Mouse (Mus musculus): ENCODE results near the gene Endov.

Gene Endov

DNA sequence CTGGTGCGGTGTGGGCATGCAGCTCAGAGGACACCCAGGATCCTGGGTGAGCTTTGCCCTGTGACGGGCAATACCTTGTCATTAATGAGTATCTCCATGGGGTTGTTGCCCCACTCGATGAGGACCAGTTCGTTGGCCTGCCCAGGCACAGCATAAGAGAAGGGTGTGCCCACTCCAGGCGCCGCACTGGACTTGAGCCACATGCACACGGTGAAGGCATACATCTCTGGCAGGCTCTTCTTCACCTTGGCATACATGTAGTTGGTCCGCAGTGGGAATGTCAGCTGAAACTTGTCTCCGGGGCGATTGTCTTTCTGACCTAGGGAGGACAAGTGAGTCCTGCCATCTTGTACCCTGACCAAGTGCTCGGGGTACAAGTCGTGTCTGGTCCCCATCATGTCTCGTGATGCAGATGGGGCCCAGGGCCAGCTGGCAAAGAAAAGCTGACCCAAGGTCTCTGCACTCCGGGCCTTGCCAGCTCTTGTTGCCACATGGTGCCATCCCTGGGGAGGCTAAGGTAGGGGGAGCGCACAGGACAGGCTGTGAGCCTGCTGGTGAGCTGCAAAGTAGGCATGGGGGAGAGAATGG lies 53.5 kb downstream of the Endov start:
- in situ Hi-C loops (cut with MboI; ENCODE audit: unreplicated experiment in 2 of 2): no loop called here

DNA sequence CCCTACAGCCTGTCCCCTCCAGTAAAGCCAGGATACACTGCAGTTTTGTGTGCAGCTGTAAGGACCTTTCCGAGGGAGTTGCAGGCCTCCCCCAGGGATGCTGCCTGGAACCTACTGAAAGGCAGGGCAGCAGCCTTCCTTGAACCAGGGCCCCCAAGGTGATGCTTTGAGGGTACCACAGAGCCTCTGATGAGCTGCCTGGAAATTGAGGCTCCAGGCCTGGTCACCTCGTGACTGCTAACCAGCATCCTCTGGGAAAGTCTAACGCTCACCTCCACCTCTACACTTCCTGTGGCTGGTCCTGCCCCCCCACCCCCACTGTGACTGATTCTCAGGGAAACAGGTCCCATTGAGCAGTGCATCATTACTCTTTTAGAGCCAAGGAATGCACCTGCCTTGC lies 54.1 kb downstream of the Endov start:
- in situ Hi-C loops (cut with MboI; ENCODE audit: unreplicated experiment in 2 of 2): no loop called here

DNA sequence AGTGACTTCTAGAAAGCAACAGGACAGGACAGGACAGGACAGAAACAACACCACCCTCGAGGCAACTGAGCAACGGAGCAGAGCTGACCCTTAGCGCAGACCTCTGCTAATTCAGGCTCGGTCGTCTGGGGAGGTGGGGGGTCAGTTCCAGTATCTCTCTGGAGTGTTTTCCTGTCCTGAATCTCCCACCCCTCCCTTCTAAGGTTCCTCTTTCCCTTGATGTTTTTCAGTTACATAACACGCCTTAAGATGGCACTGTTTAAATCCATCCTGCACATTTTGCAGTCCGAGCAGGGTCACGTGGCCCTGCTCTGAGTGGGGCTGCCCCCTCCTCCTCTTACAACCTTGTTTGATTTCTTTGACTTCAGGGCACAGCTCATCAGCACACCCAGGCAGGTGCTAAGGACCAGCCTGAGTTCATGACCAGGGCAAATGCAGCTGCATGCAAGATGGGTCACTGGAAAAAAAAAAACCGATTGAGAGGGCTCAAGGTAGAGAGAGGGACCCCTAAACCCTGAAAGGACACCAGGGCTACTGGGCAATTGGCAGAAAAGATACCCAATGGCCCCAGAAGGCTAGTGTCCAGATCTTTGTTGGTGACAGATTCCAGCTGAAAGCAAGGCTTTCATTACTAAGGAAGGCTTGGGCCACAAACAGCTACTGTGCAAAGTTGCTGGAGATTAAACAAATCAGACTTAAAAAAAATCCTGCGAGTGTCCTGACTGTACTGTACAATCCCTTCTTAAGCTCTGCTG lies 54.8 kb downstream of the Endov start:
- in situ Hi-C loops (cut with MboI; ENCODE audit: unreplicated experiment in 2 of 2): no loop called here

DNA sequence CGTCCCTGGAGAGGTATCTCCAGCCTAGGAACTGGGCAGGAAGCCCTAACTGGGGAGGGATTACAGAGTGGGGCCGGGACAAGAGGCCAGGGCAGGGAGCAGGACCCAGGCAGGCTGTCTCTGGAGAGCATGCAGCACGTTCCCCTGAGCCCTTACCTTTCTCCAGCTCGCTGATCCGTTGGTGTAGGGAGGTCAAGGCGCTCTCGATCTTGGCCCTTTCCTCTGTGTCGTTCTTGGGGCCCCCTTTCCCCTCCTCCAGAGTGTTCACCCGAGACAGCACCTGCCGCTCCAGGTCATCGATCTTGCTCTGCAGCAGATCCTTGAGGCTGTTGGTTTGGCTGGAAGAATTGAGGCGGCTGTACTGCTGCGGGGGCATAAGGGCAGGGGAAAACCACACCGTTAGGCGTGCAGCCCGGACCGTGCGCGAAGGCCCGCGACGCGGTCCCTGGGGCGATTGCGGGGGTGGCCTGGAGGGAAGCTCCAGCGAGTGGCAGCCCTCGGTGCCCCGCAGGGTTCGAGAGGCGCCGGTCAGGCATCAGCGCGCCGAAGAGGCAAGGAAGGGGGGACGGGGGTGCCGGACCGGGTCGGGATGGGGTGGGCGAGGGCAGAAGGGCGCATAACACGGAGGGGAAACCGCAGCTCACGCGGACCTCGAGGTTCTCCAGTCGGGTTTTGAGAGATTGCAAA lies 55.5 kb downstream of the Endov start:
- in situ Hi-C loops (cut with MboI; ENCODE audit: unreplicated experiment in 2 of 2): no loop called here

DNA sequence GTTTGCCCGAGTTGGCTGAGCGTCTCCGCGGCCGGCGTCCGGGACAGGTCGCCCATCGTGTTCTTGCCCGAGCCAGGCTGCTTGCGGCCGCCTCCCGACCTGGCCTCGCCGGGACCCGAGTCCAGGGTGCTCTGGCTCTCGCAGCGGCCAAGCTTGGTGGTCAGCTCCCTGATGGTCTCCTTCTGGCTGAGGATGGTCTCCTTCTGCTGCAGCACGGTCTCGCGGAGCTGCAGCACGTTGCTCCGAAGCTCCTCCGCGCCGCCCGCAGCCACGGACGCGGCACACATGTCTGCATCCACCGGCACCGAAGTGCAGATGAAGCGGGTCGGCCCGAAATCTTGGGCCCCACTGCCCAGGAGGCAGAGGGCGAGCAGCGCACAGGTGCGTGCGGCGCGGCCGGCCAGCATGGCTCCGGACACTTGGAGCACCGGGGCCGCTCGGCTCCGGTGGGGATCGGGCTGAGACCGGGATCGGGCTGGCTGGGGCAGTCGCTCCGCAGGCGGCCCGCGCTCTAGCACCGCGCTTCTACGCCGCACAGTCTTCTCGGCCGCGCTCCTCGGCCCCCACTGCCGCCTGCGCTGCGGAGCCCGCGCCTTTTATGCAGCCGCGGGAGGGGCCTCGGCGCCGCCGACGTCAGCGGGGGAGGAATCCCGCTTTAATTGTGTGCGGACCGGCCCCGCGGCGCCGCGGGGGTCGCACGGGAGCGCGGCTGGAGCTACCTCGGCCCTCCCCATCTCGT lies 56.2 kb downstream of the Endov start, which contains the start of gene Nptx1:
Nptx1 (minus strand) TSS at position 571 of the 739 bp plus-strand sequence.
- in situ Hi-C loops (cut with MboI; ENCODE audit: unreplicated experiment in 2 of 2): no loop called here

DNA sequence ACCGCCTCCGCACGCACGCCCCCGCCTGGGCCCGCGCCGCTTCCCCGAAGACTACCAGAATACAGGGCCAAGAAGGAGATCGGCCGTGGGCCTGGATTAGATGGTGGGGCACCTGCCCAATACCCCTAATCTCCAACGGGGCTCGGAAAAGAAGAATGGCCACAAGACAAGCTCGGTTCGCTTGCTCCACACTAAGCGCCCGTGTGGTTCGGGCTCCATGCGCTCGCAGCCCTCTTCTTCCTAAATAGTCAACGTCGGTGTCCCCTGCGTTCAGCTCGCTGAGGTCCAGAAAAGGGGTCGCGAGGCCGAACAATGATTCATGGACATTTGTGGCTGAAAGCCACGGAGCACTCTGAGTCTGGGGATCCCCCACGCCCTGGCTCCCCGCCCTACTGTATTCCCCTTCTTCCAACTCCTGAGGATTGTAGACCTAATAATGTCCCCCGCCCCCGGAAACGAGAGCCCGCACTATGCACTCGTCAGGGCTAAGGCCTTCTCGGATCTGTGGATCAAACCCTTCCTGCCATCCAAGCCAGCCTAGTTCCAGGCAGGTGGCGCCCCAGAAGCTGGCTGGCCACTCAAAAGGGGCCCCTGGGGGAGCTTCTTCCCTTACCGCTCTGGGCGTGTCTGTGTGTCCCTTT lies 56.9 kb downstream of the Endov start:
- in situ Hi-C loops (cut with MboI; ENCODE audit: unreplicated experiment in 2 of 2): no loop called here

DNA sequence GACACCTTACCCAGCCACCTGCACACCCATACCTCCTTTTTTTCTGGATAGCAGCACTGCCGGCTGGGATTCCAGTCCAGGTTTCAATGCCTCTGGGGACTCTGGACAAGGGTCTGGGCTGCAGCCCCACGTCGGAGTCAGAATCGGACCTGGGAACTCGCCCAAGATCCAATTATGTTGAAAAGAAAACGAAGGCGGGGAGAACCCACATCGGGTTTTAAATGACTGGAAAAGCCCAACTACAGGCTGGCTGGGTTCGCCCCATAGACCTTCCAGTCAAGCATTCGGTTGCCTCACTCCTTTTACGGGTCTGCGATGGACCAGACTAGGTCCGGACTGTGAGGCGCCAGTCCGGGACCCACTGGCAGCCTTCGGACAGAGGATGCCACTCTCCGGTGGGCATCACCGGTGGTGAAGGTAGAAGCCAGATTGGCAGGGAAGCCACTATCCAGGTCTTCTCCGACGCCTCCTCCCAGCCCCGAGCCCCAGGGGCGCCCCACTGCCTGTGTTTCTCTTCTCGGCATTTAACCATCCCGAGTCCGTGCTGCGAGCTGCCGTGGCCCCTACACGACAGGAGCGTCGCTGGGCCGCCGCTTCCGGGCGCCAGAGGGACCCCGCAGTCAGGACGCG lies 57.7 kb downstream of the Endov start:
- in situ Hi-C loops (cut with MboI; ENCODE audit: unreplicated experiment in 2 of 2): no loop called here

DNA sequence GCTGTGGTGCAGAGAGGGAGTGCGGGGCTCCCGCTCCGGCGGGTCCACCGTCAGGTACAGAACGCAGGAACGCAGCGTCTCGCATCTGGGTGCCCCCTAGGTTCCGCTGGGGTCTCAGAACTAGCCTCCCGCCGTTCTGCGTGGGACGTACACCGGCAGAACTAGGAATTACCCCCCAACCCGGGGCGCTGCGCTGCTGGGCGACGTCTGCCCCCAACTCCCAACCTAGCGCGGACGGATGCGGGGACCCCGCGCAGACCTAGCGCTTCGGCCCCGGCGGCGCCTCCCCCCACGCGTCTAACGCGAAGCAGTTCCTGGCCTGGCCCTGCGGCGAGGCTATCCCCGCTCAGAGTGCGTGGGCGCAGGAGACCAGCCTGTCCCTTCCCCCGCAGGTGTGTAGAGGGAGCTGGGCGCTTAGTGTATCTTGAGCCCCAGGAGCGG lies 58.2 kb downstream of the Endov start:
- in situ Hi-C loops (cut with MboI; ENCODE audit: unreplicated experiment in 2 of 2): no loop called here

DNA sequence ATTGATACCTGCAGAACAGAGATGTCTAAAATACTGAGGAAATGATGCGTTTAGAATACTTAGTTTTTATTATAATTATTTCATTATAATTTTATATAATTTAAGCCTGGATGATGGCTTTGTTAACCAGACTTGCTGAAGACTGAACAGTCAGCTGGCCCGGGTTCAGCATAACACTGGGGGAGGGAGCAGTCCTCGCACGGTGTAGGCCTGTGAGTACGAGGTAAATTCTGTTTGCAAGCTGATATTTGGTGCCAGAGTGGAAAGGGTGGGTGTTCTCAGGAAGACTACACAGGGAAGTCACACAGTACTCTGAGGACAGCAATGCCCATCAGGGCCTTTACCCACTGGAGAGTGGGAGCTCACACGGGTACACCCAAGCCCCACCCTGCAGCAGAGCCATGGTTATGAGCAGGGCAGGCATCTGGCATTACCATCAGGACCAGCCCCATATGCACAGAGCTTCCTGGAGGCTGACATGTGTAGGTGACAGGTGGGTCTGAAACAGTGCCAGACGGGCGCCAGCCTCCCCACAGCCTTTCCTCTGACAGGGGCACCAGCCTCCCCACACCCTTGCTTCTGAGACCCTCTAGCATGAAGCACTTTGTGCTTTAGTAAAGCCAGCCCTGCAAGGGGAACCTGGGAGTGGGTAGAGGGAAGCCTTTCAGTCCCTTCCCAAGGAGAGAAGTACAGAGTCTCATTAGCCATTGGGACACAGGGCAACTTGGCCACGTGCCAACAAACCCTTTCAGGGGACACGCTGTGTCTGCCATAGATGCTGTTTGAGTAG lies 59.6 kb downstream of the Endov start:
- in situ Hi-C loops (cut with MboI; ENCODE audit: unreplicated experiment in 2 of 2): no loop called here

DNA sequence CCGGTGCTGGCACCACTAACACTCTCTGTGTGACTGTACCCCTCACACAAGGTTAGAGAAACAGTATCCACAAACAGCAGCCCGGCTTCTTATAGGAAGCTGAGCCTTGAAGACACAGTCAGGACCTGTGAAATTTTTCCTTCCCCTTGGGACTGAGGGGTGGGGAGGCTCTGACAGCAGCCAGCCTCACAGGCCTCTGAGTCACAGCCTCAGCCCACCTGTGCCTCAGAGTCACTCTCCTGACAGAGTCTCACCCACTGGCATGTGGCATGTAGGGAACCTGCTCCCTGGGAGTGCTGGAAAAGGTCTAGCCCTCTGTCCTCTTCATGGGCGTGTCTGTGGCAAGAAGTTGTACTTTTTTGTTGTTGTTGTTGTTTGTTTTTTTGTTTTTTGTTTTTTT lies 60.3 kb downstream of the Endov start:
- in situ Hi-C loops (cut with MboI; ENCODE audit: unreplicated experiment in 2 of 2): no loop called here

DNA sequence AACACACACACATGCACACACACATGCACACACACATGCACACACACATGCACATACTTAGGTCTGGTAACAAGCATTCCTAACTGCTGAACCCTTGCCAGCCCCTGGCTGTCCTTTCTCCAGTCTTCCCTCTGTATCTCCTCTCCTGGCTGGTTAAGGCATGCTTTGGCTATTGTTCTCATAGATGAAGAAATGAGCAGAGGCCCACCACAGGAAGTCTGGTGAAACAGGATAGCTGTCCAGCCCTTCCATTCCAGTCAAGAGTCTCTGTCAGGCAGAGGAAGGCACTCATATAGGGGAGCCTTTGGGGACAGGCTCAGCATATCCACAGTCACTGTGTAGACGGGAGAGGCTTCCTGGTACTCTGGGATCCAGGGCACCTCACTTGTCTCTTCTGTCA lies 61.2 kb downstream of the Endov start:
- in situ Hi-C loops (cut with MboI; ENCODE audit: unreplicated experiment in 2 of 2): no loop called here

DNA sequence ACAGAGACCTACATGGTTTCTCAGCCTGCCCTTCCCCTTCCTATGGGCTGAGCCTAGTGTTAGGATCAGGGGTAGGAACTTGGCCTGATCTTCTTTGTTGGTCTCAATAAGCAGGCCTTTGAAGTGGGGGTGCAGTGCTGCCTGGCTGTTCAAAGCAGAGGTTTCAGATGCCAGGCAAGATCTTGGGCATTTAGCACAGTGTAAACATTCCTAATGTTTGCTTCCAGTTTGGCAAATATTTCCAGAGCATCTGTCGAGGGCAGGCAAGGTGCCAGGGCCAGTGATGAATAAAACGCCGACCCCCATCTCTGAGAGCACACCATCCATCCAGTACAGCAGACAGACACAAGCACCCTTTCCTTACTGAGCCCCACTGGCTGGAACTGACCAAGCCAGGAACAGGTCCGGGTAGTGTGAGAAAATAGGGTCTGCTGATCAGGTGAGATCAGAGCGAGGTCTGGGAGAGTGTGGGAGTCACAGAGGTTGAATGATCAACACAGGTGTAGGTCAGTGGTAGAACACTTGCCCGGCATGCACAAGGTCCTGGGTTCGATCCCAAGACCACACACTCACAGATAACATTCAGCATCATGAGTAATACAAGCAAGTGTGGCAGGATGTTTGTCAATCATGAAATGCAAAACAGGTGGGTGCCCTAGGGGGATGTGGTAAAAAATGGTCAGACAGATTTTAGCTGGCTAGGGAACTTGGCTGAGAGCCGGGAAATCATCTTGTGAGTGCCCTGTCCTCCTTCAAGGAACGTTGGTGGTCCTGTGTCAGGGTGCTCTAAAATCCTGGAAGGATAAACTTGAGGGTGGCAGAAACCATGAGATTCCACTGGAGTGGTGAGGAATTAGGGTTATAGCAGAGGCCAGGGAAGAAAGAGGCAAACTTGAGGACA lies 62.0 kb downstream of the Endov start:
- in situ Hi-C loops (cut with MboI; ENCODE audit: unreplicated experiment in 2 of 2): no loop called here

DNA sequence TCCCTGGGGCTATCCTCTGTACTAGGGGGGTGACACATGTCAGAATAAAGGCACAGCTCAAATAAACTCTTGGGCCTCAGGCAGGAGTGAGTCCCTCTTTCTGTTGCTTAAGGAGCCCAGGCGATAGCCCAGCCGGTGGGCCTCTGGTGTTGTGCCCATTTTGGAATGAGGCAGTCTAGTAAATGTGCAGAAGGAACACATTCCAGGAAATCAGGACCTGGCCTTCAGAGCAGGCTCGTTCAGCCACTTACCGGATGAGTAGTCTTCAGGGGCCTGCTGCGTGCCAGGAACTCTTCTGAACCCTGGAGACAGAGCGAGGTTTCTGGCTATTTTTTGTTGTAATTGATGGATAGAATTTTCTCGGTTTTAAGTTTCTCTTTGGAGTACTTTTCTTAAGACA lies 63.6 kb downstream of the Endov start:
- in situ Hi-C loops (cut with MboI; ENCODE audit: unreplicated experiment in 2 of 2): no loop called here

DNA sequence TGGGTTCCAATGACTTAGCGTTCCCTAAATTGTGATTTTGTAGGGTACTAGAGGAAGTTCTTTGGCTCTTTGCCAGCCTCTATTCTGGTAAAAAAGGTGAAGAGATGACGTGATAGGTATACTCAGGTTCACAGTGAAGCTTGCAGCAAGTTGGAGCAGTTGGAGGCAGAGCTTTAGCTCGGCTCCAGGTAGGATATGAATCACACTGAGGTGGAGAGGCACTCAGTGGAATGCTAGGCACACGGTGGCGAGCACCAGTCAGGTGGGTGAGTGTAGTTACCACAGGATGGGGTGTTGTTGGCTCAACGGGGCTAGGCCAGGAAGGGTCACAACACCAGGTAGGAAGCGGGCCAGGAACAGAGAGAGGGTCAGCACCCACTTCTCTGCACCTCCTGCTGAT lies 64.0 kb downstream of the Endov start:
- in situ Hi-C loops (cut with MboI; ENCODE audit: unreplicated experiment in 2 of 2): no loop called here

DNA sequence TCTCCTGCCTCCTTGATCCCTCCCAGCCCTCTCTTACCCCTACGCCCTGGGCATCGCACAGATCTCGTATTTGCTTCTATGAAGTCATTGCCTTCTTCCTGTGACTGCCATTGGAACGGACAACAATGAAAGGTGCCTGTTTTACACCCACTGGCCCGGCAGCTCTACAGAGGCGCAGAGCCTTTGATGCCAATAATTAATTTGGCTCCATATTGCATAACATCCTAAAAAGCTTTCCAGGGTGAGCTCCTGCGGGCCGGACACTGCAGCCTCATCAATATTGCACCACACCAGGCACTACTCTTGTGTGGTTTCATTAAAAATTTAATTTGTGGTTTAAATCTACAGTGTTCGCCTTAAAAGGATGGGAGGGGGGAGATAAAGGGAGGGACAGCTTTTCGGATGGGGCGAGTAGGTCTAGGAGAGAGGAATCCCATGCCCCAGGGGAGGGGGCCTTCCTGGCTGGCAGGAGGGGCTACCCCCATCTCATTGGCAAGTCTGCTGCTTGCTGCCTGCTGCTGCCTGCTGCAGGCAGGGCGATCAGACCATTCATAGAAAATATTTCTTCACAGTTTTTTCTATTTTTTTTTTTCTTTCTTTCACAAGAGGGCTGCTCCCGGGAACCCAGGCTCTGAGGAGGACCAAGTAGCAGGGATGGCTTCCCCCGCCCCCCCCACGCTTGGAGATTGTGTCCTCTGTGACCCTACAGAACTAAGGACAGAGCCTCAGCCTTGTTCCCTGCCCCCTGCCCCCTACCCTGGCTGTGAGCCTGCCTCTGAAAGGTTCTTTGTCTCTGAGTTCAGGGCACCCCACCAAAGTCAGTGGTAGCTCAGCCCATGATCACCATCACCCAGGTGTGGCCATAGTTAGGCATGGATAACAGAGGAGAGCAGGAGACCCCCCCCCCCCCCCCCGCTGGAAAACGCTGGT lies 67.1 kb downstream of the Endov start:
- in situ Hi-C loops (cut with MboI; ENCODE audit: unreplicated experiment in 2 of 2): no loop called here

DNA sequence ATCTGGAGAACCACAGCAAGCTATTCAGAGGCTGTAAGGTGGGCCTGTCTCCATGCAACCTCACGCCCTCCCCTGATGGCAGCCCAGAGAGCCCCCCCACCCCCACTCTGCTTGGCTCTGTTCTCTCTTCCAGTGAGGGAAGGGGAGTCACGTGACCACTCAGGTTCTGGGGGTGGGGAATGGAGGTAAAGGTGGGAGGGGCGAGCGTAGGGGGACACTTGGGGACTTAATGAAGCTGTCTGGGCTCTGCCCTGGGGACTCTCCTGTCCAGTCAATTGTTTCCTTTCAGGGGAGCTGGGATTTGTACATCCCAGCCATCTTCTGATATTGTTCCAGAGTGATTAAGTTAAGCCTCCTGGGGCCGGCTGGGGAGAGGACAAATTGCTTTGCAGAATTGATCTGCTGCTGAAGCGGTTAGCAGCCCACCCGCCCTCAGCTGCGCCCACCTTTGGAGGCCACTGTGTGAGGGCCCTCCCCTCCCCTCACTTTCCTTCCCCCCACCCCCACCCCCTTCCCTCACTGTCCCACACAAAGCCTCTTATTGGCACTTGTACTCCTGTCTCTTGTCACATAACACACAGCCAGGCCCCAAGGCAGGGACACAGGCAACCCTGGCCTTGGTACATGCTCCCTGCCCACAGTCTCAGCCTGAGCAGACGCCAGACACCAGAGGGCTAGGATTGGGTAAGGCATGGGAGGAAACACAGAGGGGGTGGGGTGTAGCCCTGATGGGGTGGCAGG lies 67.9 kb downstream of the Endov start:
- in situ Hi-C loops (cut with MboI; ENCODE audit: unreplicated experiment in 2 of 2): no loop called here

Data from v-Abl transformed pro-B cells (cell line).